Mouse (Mus musculus) liver, embryonic 14.5 days (tissue): Measurements from ENCODE around the gene Sirt7.

Experiments used
- CTCF ChIP-seq: IDR thresholded peaks from 2 replicates; pipeline ENCODE4 v1.5.1; 2016; ENCODE audit warnings: antibody characterized with exemption, low read depth, control low read depth
- EP300 ChIP-seq: IDR thresholded peaks from 2 replicates; pipeline ENCODE4 v1.6.1; 2016; ENCODE audit warnings: antibody characterized with exemption, low read depth

GRCm38 (mm10) chr11:120641255-120641654 lies 16.2 kb upstream of the Sirt7 start:
- TF ChIP-seq CTCF (no peak), EP300 (no peak)
